Mouse (Mus musculus) kidney, adult 8-10 months (tissue): Measurements from ENCODE around the gene Cadm1.

Experiments used
- DNase-seq, 2 experiments: peaks; one replicate each; pipeline ENCODE4 v3.0.0; 2022

Cadm1 gene

DNA sequence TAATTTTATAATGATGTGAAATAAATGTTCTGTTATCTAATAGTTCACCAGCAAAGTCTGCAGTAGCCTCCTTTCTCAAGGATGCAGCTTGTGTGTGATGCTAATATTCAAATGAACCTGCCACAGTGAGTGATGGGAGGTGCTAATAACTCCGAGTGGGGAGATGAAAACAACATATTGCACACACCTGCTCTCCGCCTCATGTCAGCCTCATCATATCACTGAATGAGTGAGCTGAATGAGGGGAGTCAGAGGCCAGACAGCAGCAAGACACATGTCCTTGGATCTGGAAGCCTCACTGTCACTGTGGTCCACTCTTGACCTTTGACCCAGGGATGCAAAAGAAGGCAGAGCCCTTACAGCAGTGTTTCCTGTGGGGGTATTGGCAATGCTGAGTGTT, 156.9 kb downstream of the Cadm1 start:
- DNase-seq, result no peak

DNA sequence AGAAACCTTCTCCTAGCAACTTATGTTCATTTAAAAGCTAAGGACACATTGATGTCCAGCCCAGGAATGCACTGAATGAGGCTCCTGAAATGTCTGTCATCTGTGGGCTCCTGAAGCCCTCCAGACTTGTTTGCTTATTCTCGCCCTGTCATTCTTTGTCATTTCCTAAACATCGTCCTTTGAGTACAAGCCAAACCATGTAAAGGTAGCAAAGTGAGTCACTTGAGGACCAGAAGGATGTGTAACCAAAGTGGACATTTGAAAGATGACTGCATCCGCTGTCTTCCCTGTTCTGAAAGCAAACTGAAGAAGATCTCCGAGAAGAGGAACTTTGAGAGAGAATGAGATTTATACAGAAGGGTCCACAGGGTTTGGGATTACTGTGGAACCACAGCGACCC, 157.6 kb downstream of the Cadm1 start:
- DNase-seq, result no peak

DNA sequence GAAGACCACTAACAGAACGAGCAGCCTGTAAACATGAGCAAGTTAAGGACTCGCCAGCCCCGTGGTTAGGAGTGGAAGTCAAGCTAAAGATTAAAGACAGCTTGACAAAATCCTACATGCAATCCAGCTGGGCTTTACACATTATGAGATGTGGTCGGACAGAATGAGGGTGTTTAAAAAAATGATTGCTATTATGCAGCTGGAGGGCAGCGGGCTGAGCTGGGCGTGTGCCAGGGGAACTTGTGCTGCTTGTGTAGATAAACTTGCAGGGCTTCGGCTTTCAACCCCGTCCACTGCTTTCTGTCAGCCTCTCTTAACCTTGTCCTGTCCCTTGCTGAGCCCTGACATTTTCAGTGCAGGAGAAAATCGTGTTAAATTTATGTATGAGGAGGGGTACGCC, 158.3 kb downstream of the Cadm1 start:
- DNase-seq, result peak in 1 of 2 experiments; percentile 6

DNA sequence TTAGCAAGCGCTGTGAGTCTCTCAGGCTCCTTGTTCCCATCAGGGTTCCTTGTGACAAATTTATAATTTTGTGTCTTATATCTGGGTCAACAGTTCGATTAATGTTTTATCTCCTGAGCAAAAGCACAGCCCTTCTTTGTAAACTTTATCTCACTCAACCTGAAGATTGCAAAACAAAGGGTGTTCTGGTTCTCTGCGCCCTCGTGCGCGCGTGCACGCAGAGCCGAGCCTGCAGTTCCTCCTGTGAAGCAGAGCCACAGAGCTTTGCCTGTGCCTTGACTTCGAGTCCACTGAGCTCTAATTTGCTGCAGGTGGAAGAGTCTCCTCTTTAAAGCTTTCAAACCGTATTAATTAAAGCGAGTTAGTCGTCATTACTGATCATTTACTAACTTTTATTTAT, 162.9 kb downstream of the Cadm1 start:
- no peak for DNase-seq

DNA sequence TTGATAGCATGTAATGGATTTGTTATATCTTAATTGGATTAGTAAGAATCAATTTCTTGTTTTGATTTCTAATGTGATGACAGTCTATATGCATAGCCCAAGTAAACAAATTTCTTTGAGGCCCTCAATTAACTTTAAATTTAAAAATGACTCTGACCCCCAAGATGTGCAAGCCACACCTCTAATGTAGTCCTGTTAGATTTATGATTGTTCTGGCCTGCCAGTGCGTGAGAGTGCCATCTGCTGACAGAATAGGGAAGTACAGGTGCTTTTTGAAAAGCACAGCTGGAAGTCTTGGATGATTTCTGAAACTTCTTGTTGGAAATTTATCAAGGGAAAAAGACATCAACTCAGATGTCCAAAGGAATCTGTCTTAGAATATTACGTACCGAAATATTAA, 169.1 kb downstream of the Cadm1 start:
- DNase-seq, result peak; percentile 20 to 67

DNA sequence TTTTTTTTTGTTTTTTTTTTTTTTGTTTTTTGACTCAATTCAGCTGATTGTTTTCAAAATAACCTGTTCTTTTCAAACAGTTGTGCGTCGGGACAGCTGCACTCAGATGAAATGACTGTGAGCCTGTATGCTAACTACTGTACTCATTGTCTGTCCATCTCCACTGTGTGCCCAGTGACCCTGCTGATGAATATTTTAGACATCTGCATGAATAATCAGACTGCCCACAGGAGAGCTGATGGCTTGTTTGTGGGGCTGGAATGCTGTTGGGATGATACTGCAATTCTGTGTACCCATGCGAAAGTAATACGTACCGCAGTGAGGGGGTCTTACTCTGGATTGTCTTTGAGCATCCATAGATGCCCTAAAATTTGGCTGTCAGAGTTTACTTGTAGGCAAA, 170.0 kb downstream of the Cadm1 start:
- DNase-seq, result no peak

DNA sequence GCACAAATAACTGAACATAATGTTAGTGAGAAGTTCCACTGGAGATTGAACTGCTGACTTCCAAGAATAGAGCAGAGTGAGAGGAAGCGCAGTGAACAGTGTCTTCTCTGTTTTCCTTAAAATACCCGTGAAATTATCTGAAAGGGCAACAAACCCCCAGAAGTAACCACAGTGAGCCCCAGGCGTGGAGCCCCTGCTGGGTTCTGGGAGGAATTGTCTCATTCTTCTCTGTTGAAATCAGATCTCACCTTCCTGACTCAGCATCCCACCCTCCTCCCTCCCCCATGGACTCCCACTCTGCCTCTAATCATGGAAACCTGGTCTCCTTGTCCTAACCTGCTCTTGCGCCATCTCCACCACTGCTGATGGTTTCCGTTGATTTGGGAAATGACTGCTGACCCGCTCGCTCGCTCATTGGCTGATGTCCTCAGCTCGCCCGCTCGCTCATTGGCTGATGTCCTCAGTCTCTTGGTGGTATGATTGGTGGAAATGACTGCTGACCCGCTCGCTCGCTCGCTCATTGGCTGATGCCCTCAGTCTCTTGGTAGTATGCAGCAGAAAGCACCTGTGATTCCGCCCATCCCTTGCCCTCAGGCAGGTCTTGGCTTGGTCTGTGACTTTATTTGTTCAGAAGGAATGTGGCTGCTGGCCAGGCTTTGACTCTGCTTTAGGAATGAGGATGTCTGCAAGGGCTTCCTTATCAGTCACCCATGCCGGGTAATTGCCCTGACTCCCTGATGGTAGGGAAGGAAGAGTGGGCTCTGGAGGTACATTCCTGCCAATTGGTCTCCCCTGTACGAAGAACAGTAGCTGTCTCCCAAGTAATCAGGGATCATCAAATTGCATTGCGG, 173.3 kb downstream of the Cadm1 start:
- DNase-seq, result peak in 1 of 2 experiments; percentile 9

DNA sequence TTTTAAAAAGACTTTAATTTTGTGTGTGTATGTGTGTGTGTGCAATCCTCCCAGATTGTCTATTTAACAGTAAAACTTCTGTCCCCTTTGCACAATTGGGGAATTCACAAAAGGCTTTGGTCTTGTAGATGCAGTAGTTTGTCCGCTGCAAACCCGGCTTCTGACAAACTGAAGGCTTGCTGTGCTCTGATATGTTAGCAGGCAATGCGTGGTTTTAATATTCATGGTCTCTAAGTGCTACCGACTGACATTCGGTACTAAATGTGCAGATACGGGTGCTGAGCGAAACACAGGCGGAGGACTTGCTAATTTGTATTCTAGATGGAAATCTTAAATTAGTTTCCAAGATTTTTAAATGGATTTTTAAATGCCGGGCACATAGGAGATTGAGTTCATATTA, 176.4 kb downstream of the Cadm1 start:
- DNase-seq, result no peak

DNA sequence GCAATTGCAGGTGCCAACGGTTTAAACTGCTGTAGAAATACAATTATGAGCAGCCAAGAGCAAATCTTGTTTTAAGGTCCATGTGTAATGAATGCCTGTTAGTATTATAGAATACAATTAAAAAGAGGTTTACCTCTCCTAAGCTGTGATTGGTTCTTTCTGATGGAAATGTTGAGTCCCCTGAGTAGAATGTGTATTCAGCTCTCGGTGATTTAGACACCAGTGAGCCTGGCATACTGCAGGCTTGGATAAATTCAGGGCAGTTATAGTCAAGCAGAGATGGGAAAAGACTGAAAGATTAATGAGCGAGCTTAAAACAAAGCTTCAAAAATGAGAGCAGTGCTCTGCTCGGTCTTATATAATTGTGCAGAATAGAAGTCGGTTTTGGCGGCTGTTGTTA, 177.4 kb downstream of the Cadm1 start:
- DNase-seq, result no peak

DNA sequence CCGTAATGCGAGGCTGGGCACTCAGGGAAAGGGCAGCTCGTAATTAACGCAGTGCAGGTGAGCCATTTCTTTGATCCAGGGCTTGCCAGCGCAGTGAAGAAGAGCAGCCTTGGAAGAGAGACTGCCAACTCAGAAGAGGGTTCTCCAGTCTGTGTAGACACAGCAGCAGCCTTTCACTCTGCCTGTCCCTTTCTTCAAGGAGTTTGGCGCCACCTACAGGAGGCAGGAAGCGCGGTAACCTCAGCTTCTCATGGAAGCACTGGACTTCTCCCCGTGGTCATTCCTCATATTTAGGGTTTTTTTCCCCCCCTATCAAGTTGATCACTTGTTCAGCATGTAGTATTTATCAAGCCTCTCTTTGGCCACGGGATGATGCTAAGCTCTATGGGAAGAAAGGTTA, 178.3 kb downstream of the Cadm1 start:
- DNase-seq, result peak; percentile 48 to 62

DNA sequence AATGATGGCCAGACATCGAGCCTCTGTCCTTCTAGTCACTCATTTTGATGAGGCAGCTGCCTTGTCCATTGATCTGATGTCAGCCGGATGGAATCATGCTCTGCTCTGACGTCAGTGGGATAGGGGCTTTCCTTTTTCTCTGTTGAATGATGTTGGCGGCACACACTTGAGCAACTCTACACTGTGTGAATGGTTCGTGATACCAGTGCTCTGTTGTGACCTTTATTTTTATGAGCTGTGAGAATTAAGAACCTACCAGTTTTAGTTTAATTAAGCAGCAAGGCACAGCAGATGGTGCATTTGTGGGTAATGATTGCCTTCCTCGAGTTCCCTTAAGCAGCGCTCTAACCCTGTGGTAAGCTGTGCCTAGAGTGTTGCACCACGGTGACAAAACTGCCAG, 181.0 kb downstream of the Cadm1 start:
- no peak for DNase-seq

DNA sequence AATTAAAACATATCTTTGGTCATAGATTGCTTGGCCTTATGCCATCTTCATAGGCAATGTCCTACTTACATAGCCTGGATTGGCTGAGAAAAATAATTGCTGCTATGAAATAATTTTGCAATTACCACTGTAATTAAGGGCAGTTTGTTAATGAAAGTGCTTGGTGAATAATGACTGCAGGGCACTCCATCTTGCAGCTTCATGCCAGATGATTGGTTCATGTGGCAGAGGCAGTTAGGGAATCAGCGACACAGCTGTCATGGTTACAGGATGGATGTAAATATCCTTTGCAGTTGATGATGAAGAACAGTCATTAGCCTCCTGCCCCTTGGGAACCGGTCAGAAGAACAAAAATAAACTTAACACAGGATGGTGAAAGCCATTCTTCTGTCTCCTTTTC, 184.6 kb downstream of the Cadm1 start:
- no peak for DNase-seq

DNA sequence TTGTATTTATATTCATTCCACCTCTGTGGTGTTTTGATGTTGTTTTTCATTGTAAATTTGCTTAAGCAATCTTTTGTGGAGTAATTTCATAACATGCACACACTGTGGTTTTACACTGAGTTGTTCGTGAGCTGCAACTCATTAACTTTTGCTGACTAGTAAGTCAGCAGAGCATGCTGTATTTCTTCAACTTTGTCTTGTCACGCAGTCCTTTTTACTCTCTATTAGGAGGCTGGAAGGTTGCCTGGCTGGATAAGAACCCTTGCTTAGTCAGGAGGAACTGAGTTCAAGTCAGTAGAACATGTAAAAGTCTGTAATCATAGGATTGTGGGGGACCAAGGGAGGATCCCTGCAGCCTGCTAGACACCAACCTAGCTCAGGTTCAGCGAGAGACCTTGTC, 185.4 kb downstream of the Cadm1 start:
- peak in 1 of 2 experiments; percentile 11 for DNase-seq

DNA sequence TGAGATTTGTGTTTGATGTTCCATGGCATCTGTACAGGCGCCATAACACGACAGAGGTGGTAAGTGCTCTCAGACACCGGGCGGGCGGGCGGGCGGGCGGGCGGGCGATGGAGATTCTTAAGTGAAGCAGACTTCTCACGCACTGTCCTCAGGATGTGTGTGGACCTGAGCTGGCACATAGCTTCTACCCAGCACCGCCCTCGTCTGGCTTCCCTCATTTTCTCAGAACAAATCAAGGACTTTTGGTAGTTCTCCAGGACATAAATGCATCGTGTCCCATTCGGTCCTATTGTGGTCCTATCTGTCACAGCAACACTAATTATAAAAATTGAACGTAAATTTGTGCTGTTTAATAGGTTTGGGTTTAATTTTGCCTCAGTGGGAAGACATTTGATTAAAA, 186.9 kb downstream of the Cadm1 start:
- no peak for DNase-seq

DNA sequence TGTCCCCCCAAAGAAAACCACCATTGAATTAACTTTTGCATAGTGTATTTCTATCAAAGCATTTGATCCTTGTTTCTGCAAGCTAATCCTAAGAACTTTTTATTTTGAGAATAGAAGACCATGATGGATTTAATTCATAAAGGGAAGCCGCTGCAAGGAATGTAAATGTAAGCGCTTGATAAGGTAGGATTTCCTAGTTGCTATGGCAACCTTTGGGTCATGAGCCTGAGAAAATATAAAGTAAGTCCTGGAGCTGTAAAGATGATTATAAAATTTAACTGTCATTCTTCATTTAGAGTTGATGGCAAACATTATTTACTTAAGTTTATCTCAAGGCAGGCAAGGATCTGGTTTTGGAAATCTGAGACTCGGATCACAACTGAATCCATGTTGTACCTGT, 197.6 kb downstream of the Cadm1 start:
- no peak for DNase-seq

DNA sequence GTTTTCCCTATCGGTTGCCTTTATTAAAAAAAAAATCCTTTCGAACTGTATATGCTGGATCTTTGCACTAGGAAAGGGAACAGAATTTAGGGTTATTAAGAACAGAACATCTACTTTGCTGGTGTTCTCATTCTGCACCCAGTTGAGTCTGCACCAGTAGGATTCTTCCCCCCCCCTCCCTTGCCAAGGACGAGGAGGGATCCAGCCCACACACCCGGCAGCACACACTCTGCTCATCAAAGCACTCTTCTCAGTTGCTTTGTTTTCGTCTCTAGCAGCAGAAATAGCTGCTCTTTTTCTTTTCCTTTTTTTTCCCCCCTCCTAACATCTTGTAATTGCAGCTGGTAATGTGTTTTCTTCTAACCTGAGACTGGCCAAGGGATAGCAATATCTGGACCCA, 198.9 kb downstream of the Cadm1 start:
- DNase-seq, result no peak

DNA sequence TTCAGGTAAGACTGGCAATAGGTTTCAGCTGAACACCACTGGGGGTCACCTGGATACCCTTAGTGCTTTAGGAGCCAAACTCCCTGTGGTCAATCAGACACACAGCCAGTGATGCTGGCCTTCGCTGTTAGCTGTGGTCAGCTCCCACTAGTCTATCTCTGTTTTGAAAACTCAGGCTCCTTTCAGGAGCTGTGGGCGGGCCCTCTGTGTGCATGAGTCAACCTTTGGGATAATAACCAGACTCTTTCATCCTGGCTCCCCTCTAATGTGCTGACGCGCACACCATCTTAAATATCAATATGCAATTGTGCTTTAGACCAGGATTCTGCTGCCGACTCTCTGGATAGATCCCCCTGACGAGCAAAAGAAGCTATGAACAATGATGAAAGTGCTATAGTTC, 200.3 kb downstream of the Cadm1 start:
- DNase-seq, result no peak

DNA sequence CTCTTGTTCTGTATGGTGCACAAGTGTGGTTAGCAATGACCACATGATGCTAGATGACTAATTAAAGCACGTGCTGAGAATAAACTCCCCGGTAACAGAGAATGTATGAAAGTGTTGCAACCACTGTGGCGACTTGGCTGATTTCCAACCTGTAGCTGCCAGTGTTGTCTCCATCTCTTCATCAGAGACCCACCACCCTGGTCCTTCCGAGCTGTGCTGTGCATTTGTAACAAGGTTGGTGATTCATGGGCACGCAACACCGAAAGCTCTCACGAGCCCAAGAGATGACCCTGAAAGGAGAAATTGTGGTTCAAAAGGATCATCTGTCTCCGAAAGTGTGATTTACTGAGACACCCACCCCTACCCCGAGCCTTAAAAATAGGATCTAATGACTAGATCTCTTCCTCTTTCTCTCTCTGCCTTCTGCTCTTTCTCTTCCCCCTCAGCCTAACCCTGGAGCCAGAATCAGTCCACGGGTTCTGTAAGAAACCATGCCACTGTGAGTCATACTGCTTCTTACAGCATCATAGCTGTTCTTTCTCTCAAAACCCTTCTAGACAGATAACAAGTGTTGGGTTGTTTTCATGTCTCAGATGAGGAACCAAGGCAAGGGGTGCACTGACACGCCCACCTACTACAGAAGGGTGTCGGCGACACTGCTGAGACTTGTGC, 203.9 kb downstream of the Cadm1 start:
- peak in 1 of 2 experiments; percentile 7 for DNase-seq

DNA sequence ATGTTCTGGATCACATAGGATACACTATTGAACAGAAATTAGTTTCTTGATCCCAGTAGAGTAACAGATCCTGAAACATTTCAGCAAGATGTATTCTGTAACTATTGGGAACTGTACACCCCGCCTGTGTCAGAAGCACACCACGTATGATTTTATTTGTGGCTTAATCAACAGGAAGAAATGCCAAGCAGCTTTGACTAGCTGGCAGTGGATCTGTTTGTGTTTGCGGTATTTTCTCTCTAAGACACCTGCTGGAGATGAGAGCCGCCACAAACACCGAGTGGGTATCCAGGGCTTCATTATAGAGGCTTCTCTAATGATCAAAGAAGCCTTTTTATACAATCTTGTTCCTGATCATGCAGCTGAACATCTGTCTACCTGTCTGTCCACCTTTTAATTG, 204.9 kb downstream of the Cadm1 start:
- DNase-seq, result no peak

DNA sequence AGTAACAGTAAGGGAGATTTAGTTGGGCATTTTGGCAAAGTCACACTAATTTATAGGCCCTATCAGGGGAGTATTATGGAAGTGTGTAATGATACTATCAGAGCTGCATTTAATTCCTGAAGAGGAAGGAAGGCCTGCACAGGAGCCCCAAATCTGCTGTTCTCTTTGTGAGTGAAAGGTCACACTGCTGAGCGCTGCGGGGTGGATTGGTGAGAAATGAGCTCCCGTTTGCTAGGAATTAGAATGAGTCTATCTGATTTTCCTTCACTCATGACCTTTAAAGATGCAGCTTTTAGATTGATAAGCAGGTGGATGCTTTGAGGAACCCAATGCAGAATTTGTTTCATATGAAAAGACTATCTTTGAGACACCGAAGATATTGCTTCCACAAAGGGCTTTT, 208.8 kb downstream of the Cadm1 start:
- no peak for DNase-seq

DNA sequence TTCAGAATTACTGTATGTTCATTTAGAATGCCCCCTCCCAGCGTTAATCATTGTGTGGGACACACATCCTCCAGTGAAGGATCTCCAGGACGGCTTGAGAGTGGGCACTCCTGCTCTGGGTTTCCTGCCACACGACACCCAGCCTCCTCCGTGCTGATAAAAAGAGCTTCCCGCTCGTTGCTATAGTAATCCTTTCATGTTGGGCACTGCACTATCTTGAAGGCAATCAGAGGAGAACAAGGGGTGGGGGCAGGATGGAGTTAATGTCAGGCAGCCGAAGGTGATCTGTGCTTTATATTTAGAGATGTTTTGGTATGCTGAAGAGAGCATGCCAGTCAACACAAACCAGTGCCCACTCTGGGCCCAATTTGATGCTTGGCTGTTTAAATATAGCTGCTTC, 209.3 kb downstream of the Cadm1 start:
- DNase-seq, result no peak

DNA sequence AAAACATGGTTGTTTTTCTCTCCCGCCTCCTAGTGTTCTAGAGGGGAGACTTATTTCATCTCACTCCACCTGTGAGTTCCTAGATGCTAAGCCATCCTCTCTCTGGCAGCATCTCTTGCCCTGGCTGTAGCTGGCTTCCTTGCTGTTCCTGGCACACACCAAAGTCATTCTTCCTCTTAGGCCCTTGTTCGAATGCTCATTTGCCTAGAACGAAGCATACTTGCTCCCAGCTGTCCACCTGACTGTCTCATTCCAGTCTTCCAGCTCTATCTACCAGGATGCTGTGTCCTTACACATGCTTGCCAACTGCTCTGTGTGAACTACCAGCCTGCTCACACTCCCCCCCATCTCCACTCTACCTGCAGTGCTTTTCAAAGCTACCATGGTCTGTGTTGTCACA, 211.8 kb downstream of the Cadm1 start:
- no peak for DNase-seq

DNA sequence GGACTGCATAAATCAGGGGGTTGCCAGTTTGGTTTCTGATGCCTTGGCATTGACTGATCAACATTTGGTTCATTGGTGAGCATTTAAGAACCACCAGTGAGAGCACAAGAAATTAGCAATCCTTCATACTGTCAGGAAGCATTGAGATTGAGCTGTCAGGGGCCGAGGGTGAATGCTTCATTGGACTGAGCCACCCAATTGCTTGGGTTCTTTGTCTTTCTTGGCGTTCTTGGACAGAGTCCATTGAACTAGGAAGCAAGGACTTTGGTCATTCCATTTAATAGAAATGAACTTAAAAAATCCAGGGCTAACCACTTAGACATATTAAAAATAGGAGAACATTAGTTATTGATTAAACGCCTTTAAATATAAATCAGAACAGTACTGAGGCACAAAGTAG, 214.9 kb downstream of the Cadm1 start:
- peak; percentile 15 to 34 for DNase-seq

DNA sequence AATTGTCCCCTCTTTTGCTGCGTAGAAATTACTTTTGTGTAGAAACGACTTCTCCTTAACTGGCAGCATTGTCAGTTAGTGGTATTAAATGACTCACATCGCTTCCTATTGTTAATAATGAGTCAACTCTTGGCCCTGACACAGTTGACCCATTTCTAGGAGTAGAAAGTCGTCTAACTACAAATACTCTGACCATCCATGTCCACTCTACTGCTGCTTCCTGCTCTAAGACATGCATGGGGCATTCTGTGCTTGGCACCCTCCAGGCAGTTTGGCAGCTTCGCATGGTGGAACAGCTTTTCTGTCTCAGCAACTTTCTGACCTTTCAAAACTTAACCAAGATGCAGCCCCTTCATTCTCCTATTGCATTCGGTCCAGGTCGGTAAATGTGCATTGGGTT, 215.7 kb downstream of the Cadm1 start:
- DNase-seq, result peak; percentile 4 to 59

DNA sequence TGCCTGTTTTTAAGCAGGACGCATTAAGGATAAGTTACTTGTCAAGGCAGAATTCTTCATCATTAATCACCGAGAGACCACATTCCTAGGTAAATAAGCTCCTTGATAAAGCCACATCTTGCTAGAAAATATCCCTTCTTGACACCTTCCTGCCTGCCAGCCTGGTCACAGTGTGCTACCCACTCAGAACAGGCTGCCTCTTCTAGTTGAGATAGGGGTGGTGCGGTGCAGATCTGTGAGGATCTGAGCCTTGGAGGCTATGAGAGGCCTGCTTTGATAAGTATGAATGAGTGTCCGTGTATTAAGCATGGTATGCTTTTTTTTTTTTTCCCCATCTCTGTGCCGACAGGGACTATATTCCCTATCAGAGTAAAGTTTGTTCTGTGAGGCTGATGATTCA, 219.2 kb downstream of the Cadm1 start:
- DNase-seq, result no peak
